Mouse (Mus musculus) adrenal gland, adult 18-20 months (tissue): ENCODE results near the gene BB287469. TPM values are rescaled to one million over a fixed set of nuclear protein-coding genes. Genes with fewer than 3 reads are reported as not detected.
"Not testable (repeated sequence)": the region's sequence is repeated elsewhere in the genome, so short reads cannot be mapped to it uniquely, and the experiment has no call there.

Experiments used
- DNase-seq, 2 experiments: peaks; one replicate each; pipeline ENCODE4 v3.0.0; 2021 to 2022; ENCODE audit warnings: low spot score in 2 of 2
- long read RNA-seq, 2 experiments: library from polyadenylated mRNA; stranded (forward); transcript quantifications; one replicate each; pipeline ENCODE4 v2.0.0; 2021
- total RNA-seq, 2 experiments: library from RNA; stranded (reverse); gene quantifications; 1 replicate in 1 of 2; 2 replicates in 1 of 2; pipeline ENCODE4 v1.2.3; 2021

Gene BB287469
- not detected for total RNA-seq
- long read RNA-seq, experiment 1 = 0 reads
- long read RNA-seq, experiment 2 = 0 reads

DNA sequence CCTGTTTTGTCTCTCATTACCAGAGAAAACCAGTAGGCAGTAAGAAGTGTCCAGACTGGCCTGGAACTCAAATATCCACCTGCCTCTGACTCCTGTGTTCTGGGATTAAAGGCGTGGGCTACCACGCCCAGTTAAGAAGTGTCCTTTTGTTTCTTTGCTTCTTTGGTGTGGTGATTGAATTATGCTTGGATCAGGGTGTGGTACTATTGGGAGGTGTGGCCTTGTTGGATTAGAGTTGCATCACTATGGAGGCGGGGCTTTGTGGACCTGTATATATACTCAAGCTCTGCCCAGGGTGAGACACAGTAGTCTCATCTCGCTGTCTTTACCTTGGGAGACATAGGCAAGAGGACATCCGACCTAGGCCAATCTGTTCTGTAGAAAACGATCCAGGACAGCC, at the start of gene BB287469:
TSS of gene BB287469 (plus strand) at position 301 of the 400 bp plus-strand sequence.
- not testable (repeated sequence) for DNase-seq

DNA sequence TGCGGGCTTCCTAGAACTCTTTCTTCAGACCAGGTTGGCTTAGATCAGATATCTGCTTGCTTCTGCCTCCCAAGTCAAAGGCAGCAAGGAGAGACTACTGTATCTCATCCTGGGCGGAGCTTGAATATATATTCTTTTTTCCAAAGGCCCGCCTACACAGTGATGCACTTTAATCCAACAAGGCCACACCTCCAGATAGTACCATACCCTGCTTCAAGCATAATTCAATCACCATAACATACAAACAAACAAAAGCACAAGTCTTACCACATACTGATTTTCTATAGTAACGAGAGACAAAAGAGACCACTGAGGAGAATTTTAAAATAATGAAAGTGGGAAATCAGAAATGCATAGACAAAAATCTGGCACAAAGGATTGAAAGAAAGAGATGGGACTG, 40.7 kb upstream of the BB287469 start, which contains the start of gene Gm21319:
TSS of gene Gm21319 (minus strand) at position 101 of the 400 bp plus-strand sequence.
- DNase-seq = not testable (repeated sequence)

DNA sequence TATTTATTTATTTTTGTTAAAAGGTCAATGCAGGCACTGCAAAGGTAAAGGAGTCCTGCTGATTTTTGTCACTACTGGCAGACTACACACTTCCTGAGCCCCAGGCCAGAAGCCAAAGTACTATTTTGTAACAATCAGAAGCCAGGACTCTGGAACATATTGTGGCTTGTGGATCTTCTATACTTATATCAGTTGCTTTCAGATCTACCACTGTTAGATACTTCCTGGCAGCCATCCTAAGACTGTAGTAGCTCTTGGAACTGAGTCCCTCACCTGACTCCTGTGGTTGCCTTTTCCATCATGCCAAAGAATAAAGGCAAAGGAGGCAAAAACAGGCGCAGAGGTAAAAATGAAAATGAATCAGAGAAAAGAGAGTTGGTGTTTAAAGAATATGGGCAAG, 21.2 kb upstream of the BB287469 start, which contains the start of gene Gm21936:
TSS of gene Gm21936 (plus strand) at position 301 of the 400 bp plus-strand sequence.
- not testable (repeated sequence) for DNase-seq

- not testable (repeated sequence) for DNase-seq
Observed at GRCm38 (mm10) chr12:87797971-87798370, 18.4 kb upstream of the BB287469 start.

GRCm38 (mm10) chr12:87842239-87842638, 25.9 kb downstream of the BB287469 start, which contains the start of gene Gm2001:
Gene Gm2001 (minus strand): TSS chr12:87842339.
- DNase-seq = not testable (repeated sequence)

- DNase-seq = not testable (repeated sequence)
Observed at GRCm38 (mm10) chr12:87850657-87851056, 34.3 kb downstream of the BB287469 start.

DNA sequence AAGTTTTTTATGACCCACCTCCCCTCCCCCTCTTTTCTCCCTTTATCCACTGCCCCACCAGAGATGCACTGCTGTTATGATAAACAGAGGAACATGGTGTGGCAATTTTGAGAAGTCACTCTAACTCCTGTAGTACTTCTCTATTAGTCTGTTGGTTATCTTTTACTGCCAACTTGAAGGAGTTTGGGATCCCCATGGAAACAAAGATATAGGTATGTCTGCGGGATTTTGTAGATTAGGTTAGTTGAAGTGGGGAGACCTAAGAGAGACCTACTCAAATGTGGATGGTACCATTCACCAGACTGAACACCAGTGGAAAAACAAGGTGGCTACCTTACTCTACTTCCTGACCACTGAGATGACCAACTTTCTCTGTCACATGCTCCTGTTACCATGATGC, 39.7 kb downstream of the BB287469 start:
- DNase-seq = not testable (repeated sequence)

GRCm38 (mm10) chr12:87861740-87862692, 45.6 kb downstream of the BB287469 start:
- not testable (repeated sequence) for DNase-seq

DNA sequence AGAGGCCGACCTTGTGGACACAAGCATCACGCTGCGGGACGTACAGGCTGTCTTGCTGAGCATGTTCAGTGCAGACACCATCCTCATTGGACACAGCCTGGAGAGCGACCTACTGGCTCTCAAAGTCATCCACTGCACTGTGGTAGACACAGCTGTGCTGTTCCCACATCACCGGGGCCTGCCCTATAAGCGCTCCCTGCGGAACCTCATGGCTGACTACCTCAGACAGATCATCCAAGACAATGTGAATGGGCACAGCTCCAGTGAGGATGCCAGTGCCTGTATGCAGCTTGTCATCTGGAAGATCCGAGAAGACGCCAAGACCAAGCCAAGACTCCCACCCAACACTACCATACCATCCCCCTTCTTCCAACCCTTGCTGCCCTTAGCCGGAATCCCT, 47.3 kb downstream of the BB287469 start:
- DNase-seq = not testable (repeated sequence)

- not testable (repeated sequence) for DNase-seq
Observed at GRCm38 (mm10) chr12:87864048-87864447, 47.7 kb downstream of the BB287469 start.

Other genes starting within 250 kb of the BB287469 start
- not detected for gene Oog1, start 213.9 kb upstream of the BB287469 start, total RNA-seq
- not detected for gene Gm4027, start 197.7 kb upstream of the BB287469 start, total RNA-seq
- not detected for gene Gm16381, start 172.0 kb upstream of the BB287469 start, total RNA-seq
- not detected for gene Gm21319, start 40.8 kb upstream of the BB287469 start, total RNA-seq
- not detected for gene Gm21936, start 21.1 kb upstream of the BB287469 start, total RNA-seq
- gene Gm2001, start 25.8 kb downstream of the BB287469 start, total RNA-seq = not detected
- not detected for gene Gm2016, start 57.5 kb downstream of the BB287469 start, total RNA-seq
- not detected for gene Gm2022, start 78.8 kb downstream of the BB287469 start, total RNA-seq
- gene Gm2035, start 103.3 kb downstream of the BB287469 start, total RNA-seq = not detected
- gene Gm2042, start 137.5 kb downstream of the BB287469 start, total RNA-seq = not detected
- gene Gm2075, start 195.3 kb downstream of the BB287469 start, total RNA-seq = not detected
- gene Gm6803, start 202.2 kb downstream of the BB287469 start, total RNA-seq = not detected
- gene Gm2056, start 210.4 kb downstream of the BB287469 start, total RNA-seq = not detected